Mouse (Mus musculus) lung, postnatal 36 days (tissue): Measurements from ENCODE around the gene Gm49387.

Source experiments
- DNase-seq: peaks from one replicate; pipeline ENCODE4 v3.0.0; 2022; ENCODE audit warnings: mixed read lengths

The Gm49387 gene

GRCm38 (mm10) chr14:31640346-31640889 lies at the start of gene Gm49387:
Gene Gm49387, minus strand, starts transcription at chr14:31640878.
- DNase-seq: no peak

GRCm38 (mm10) chr14:31686231-31686630 lies 45.6 kb upstream of the Gm49387 start:
- DNase-seq: no peak

DNA sequence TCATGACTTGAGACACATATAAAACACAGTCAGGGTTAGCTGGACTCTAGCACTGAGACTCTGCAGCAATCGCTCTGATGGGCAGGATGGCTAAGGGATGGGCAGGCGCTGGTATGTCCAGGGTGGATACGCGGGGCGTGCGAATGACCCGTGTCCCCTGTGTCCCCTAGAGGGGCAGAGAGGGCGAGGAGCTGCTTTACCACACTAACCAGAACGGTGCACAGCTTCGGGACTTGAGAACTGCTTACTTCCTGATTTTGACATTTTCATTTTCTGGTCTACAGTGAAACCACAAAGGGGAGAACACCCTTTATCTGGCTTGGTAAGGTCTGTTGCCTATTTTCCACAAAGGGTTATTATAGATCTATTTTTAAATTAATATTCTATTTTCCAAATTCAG lies 45.0 kb upstream of the Gm49387 start:
- DNase-seq: no peak

GRCm38 (mm10) chr14:31684343-31685040 lies 43.8 kb upstream of the Gm49387 start:
- no peak for DNase-seq

DNA sequence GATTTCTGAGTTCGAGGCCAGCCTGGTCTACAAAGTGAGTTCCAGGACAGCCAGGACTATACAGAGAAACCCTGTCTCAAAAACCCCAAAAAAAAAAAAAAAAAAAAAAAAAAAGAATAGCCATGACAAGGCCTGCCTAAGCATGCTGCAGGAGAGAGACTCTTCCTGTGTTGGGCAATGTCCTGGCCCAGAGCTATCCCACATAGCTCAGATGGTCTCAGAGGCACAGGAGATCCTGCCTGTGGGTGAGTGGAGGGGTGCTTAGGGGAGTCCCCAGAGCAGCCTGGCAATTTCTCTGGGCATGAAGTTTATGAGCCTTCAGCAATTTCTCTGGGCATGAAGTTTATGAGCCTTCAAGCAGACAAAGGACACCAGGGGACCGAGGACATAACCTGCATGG lies 42.9 kb upstream of the Gm49387 start:
- DNase-seq: no peak

DNA sequence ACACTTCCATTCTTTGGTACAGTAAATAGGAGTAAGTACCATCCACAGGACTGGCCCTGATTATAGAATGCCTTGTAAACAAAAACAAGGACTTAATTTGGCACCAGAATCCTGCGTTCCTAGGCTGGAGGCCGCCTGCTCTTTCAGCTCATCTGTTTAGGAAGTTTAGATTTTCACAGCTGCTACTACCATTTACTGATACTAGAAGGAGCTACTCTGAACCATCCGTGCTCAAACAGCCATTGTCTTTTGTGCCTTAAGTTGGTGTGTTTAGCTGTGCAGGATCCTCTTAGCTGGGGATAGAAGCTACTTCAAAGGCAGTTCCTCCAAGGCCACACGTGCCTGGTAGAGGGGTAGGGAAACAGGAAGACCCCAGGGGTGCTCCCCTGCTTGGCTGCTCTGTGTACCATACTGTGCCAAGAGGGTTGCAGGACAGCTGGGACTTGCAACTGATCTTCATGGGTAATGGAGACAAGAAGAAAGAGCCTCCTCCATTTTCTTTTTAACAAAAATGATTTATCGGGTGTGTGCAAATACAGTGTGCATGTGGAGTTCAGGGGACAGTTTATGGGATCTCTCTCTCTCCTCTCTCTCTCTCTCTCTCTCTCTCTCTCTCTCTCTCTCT lies 41.4 kb upstream of the Gm49387 start:
- no peak for DNase-seq

- no peak for DNase-seq
Observed at GRCm38 (mm10) chr14:31681291-31681690, 40.6 kb upstream of the Gm49387 start.

DNA sequence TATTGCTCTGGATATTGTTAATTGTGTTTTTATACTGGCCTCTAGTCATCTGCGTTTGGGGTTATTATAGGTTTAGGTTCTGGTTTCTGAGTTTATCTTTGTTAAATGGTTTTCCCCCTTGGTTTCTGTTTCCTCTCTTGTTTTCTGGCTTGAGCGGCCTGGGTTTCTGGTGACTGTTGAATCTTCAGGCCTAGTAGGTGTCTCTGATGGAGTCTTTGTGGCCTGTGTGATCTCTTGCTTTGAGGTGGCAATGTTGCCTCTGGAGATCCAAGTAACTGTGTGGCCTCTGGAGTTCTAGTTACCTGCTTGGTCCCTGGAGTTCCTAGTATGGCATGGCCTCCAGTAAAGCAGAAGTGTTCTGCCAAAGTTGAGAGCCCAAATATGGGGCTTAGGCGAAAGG lies 40.0 kb upstream of the Gm49387 start:
- no peak for DNase-seq

- DNase-seq: no peak
Observed at GRCm38 (mm10) chr14:31671635-31672320, 31.1 kb upstream of the Gm49387 start.

- DNase-seq: peak; percentile 79
Observed at GRCm38 (mm10) chr14:31669642-31670490, 29.2 kb upstream of the Gm49387 start.

GRCm38 (mm10) chr14:31669161-31669611 lies 28.5 kb upstream of the Gm49387 start:
- peak; percentile 78 for DNase-seq

- DNase-seq: no peak
Observed at GRCm38 (mm10) chr14:31668326-31668725, 27.6 kb upstream of the Gm49387 start.

- DNase-seq: no peak
Observed at GRCm38 (mm10) chr14:31667741-31668140, 27.1 kb upstream of the Gm49387 start.

DNA sequence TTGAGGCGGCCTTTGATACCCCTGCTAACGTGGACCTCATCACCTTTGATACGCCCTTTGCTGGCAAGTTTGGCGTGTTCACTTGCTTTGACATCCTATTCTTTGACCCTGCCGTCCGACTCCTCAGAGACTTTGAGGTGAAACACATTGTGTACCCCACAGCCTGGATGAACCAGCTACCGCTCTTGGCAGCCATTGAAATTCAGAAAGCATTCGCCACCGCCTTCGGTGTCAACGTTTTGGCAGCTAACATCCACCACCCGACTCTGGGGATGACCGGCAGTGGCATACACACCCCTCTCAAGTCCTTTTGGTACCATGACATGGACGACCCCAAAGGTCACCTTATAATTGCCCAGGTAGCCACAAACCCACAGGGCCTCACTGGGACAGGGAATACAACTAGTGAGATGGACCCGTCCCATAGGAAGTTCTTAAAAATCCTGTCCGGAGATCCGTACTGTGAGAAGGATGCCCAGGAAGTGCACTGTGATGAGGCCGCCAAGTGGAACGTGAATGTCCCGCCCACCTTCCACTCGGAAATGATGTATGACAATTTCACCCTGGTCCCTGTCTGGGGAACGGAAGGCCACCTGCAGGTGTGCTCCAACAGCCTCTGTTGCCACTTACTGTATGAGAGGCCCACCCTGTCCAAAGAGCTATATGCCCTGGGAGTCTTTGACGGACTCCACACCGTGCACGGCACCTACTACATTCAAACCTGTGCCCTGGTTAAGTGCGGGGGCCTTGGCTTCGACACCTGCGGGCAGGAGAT lies 26.4 kb upstream of the Gm49387 start:
- DNase-seq: no peak

DNA sequence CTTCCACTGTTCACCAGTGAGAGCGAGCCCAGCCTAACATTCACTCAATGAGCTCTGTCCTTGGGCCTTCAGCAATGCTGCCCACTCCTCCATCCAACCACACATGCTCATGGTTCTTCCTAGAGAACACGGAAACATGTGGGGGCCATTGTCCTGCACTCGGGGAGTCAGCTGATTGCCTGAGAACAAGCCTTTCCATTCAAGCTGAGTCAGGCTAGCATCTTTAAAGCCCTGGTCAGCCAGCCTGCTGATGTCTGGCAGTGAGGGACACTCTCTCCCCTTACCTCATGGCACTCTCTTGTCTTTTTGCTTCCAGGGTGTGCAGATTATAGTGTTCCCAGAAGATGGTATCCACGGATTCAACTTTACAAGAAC lies 24.9 kb upstream of the Gm49387 start:
- no peak for DNase-seq

- no peak for DNase-seq
Observed at GRCm38 (mm10) chr14:31664903-31665565, 24.4 kb upstream of the Gm49387 start.

DNA sequence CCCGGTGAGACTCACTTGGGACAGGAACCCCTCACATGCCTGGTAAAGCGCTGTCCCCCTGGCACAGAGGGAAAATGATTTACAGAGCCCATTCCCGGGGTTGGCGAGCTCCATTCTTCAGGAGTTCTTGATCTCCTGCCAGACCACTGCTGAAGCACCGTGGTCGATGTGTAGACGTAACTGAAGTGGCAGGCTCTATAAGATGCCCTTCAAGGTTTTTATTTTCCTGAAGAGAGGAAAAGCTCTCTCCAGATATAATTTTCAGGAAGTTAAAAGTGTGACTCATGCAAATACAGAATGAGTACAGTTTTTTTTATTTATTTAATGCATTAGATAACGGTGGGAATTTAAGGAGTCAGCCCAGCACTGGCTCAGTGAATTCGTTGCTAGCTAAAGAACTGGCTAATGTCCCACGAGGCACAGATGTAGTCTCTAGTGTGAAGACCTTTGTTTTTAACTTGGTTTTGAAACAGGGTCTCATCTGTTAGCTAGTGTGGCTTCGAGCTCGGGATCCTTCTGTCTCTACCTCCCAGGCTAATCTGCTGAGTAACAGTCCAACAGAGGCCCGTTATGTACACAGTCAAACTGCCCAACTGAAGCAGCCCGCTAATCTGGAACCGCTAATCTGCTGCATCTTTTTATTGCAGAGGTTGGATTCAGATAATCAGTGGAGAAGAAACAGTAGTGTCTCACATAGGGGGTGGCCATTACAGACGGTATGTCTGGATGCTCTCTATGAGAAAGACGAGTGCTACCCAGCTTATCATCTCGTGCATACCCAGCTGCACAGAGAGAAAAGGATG lies 23.6 kb upstream of the Gm49387 start:
- no peak for DNase-seq

GRCm38 (mm10) chr14:31663376-31664099 lies 22.9 kb upstream of the Gm49387 start:
- DNase-seq: no peak

DNA sequence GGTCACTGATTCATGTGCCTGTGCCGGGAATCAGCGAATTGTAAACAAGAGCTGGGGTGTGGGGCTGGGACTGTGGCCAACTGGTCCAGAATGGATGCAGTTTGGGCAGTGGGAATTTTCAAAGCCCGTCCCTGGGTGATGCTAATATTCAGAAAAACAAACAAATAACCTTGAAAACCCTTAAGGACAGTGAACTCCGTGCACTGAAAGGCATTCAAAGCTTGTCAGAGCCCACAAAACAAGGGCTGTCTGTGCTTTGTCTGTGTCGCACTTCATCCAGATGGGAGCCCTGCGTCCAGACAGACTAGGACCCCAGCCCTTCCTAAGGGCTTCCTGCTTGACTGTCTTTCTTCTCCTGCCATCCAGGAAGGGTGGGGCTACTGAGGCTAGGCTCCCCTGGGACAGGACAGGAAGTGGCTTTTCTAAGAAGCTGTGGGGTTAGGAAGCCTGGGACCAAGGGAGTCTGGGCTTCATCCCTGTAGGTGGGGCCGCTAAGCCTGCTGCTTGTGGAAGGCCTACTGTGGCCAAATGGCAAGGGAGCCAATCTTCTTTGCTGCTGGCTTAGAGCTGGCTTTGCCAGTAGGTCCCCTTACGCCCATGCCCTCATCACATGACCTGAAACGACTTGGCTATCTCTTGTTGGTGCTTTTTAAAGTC lies 22.0 kb upstream of the Gm49387 start:
- DNase-seq: peak; percentile 92
